Mouse (Mus musculus) megakaryocyte, embryonic 14.5 days (primary cell): ENCODE data around the gene Odaph.

Source experiments
- FLI1 ChIP-seq: IDR thresholded peaks from 2 replicates; pipeline ENCODE4 v1.6.1; 2012; ENCODE audit warnings: low read length, inconsistent platforms, mixed read lengths
- GATA1 ChIP-seq: IDR thresholded peaks from 3 replicates; pipeline ENCODE4 v1.6.1; 2012; ENCODE audit warnings: mixed read lengths, low read length, inconsistent platforms, borderline replicate concordance

GRCm38 (mm10) chr5:92011756-92012155, 24.5 kb downstream of the Odaph start:
- TF ChIP-seq GATA1 (no peak), FLI1 (no peak)
